Mouse (Mus musculus): ENCODE data around the gene Eya2. TPM values are rescaled to one million over a fixed set of nuclear protein-coding genes. Genes with fewer than 3 reads are reported as not detected.

Eya2 gene
- total and polyA plus RNA-seq, 3 experiments, result not detected

- Histone ChIP-seq H3K4me3 (ENCODE audit: control insufficient read depth in 1 of 2, insufficient read depth in 1 of 2, low read depth in 2 of 2, low read length in 2 of 2) (no peak overlapping the region), H3K27me3 (ENCODE audit: control insufficient read depth in 1 of 2, insufficient read depth in 2 of 2, low read length in 2 of 2) (no peaks in the 10 kb centered on the region), H3K27ac (ENCODE audit: control insufficient read depth, low read depth, low read length) (no peak overlapping the region), H3K79me2 (ENCODE audit: control insufficient read depth, insufficient read depth, low read length, poor library complexity) (no peaks in the 10 kb centered on the region), H3K4me1 (ENCODE audit: control insufficient read depth in 1 of 2, insufficient read depth in 2 of 2, low read length in 2 of 2) (no peaks in the 10 kb centered on the region), H3K9me3 (replicated peaks; ENCODE audit: insufficient read depth, low read length) (no peaks in the 10 kb centered on the region), H3K36me3 (ENCODE audit: control insufficient read depth in 1 of 2, insufficient read depth in 2 of 2, low read length in 2 of 2) (no peaks in the 10 kb centered on the region), H3K9ac (ENCODE audit: control insufficient read depth, low read depth, low read length, poor library complexity, severe bottlenecking) (no peak overlapping the region)
- DNase-seq (ENCODE audit: low read depth, low spot score), result no peak
- TF ChIP-seq ELF1 (IDR thresholded peaks at IDR 0.05; ENCODE audit: low read depth, low read length) (no peak), USF2 (IDR thresholded peaks at IDR 0.05; ENCODE audit: borderline replicate concordance in 1 of 2, insufficient read depth in 1 of 2, low read depth in 1 of 2, low read length in 2 of 2) (no peak), NRF1 (IDR thresholded peaks at IDR 0.05; ENCODE audit: insufficient read depth, low read depth, low read length, poor library complexity, severe bottlenecking) (no peak), MAFK (IDR thresholded peaks at IDR 0.05; ENCODE audit: borderline replicate concordance, low read depth, low read length) (no peak), BHLHE40 (IDR thresholded peaks at IDR 0.05; ENCODE audit: borderline replicate concordance, low read depth, low read length) (no peak), ZC3H11A (IDR thresholded peaks at IDR 0.05; ENCODE audit: low read depth, low read length) (no peak), CTCF (IDR thresholded peaks at IDR 0.05 in 2 of 3, conservative IDR thresholded peaks at IDR 0.05 in 1 of 3; ENCODE audit: control insufficient read depth in 1 of 3, insufficient read depth in 1 of 3, low read depth in 2 of 3, low read length in 3 of 3, poor library complexity in 1 of 3, severe bottlenecking in 1 of 3) (no peak), MYB (IDR thresholded peaks at IDR 0.05; ENCODE audit: low read depth, low read length) (no peak), ZNF384 (IDR thresholded peaks at IDR 0.05; ENCODE audit: low read depth, low read length) (no peak)
Observed at GRCm38 (mm10) chr2:165694767-165695166, 99.9 kb downstream of the Eya2 start.

- no peak for DNase-seq (ENCODE audit: low read depth, low spot score)
- Histone ChIP-seq H3K4me1 (ENCODE audit: control insufficient read depth in 1 of 2, insufficient read depth in 2 of 2, low read length in 2 of 2) (no peaks in the 10 kb centered on the region), H3K27ac (ENCODE audit: control insufficient read depth, low read depth, low read length) (no peak overlapping the region), H3K27me3 (ENCODE audit: control insufficient read depth in 1 of 2, insufficient read depth in 2 of 2, low read length in 2 of 2) (no peaks in the 10 kb centered on the region), H3K36me3 (ENCODE audit: control insufficient read depth in 1 of 2, insufficient read depth in 2 of 2, low read length in 2 of 2) (no peaks in the 10 kb centered on the region), H3K4me3 (ENCODE audit: control insufficient read depth in 1 of 2, insufficient read depth in 1 of 2, low read depth in 2 of 2, low read length in 2 of 2) (no peak overlapping the region), H3K9me3 (replicated peaks; ENCODE audit: insufficient read depth, low read length) (no peaks in the 10 kb centered on the region), H3K79me2 (ENCODE audit: control insufficient read depth, insufficient read depth, low read length, poor library complexity) (no peaks in the 10 kb centered on the region), H3K9ac (ENCODE audit: control insufficient read depth, low read depth, low read length, poor library complexity, severe bottlenecking) (no peak overlapping the region)
- no peak for TF ChIP-seq MAX (IDR thresholded peaks at IDR 0.05; ENCODE audit: low read length)
- no peak for TF ChIP-seq MAFK (IDR thresholded peaks at IDR 0.05; ENCODE audit: borderline replicate concordance, low read depth, low read length)
- no peak for TF ChIP-seq UBTF (IDR thresholded peaks at IDR 0.05; ENCODE audit: borderline replicate concordance, insufficient read depth, low read depth, low read length)
- no peak for TF ChIP-seq ZC3H11A (IDR thresholded peaks at IDR 0.05; ENCODE audit: low read depth, low read length)
- TF ChIP-seq NELFE (IDR thresholded peaks at IDR 0.05; ENCODE audit: low read depth, low read length), result no peak
Observed at GRCm38 (mm10) chr2:165700252-165700908, 105.5 kb downstream of the Eya2 start.
